Mouse (Mus musculus) spleen, adult 2 months (tissue): ENCODE data around the gene Slc12a4.

Experiments used
- CTCF ChIP-seq: fragments of 200-500 bp; IDR thresholded peaks from 2 replicates; pipeline ENCODE4 v1.5.1; 2011; ENCODE audit warnings: mild to moderate bottlenecking, inconsistent platforms; ENCODE audit not compliant: insufficient read depth, insufficient read length, insufficient replicate concordance; ENCODE audit errors: extremely low read depth
- POLR2A ChIP-seq: fragments of 200-500 bp; IDR thresholded peaks from 2 replicates; pipeline ENCODE4 v1.6.1; 2011; ENCODE audit warnings: low read depth, low read length, inconsistent platforms

- TF ChIP-seq CTCF (no peak), POLR2A (peak; percentile 39; the same call in 1 of the 2 replicates)
Observed at GRCm38 (mm10) chr8:105965905-105966341, at the start of gene Slc12a4.
